Mouse (Mus musculus): ENCODE measurements around the gene Eps8l1.
A peak's percentile ranks its signal among the peaks of the same experiment; 100 is the strongest.

Gene Eps8l1

GRCm38 (mm10) chr7:4508062-4508738, 47.7 kb downstream of the Eps8l1 start:
- no peak for DNase-seq (ENCODE audit: low spot score in 2 of 2)

GRCm38 (mm10) chr7:4508739-4509116, 48.3 kb downstream of the Eps8l1 start:
- no peak for DNase-seq (ENCODE audit: low spot score in 2 of 2)

- DNase-seq (ENCODE audit: low spot score in 2 of 2) = peak; percentile 50 to 73
Measured at GRCm38 (mm10) chr7:4509863-4510608, 49.6 kb downstream of the Eps8l1 start.

GRCm38 (mm10) chr7:4511489-4512224, 51.2 kb downstream of the Eps8l1 start:
- no peak for DNase-seq (ENCODE audit: low spot score in 2 of 2)

GRCm38 (mm10) chr7:4513236-4513635, 52.8 kb downstream of the Eps8l1 start:
- no peak for DNase-seq (ENCODE audit: low spot score in 2 of 2)

- no peak for DNase-seq (ENCODE audit: low spot score in 2 of 2)
Measured at GRCm38 (mm10) chr7:4513829-4514712, 53.6 kb downstream of the Eps8l1 start.

- no peak for DNase-seq (ENCODE audit: low spot score in 2 of 2)
Measured at GRCm38 (mm10) chr7:4515853-4516252, 55.4 kb downstream of the Eps8l1 start.

GRCm38 (mm10) chr7:4516332-4517050, 56.0 kb downstream of the Eps8l1 start, which contains the start of gene Tnnt1:
TSS of gene Tnnt1 (minus strand) at chr7:4516382.
- no peak for DNase-seq (ENCODE audit: low spot score in 2 of 2)

- DNase-seq (ENCODE audit: low spot score in 2 of 2) = no peak
Measured at GRCm38 (mm10) chr7:4518487-4518886, 58.0 kb downstream of the Eps8l1 start.

GRCm38 (mm10) chr7:4521231-4522003, 60.9 kb downstream of the Eps8l1 start:
- DNase-seq (ENCODE audit: low spot score in 2 of 2) = no peak

GRCm38 (mm10) chr7:4522292-4522691, 61.8 kb downstream of the Eps8l1 start:
- DNase-seq (ENCODE audit: low spot score in 2 of 2) = no peak

- no peak for DNase-seq (ENCODE audit: low spot score in 2 of 2)
Measured at GRCm38 (mm10) chr7:4523205-4524130, 63.0 kb downstream of the Eps8l1 start.

- peak in 1 of 2 experiments; percentile 43 for DNase-seq (ENCODE audit: low spot score in 2 of 2)
Measured at GRCm38 (mm10) chr7:4524212-4524922, 63.9 kb downstream of the Eps8l1 start, which contains the start of gene Tnni3. TSS of gene Tnni3 (minus strand) at chr7:4524229.

- peak; percentile 62 to 70 for DNase-seq (ENCODE audit: low spot score in 2 of 2)
Measured at GRCm38 (mm10) chr7:4526341-4527301, 66.1 kb downstream of the Eps8l1 start.

GRCm38 (mm10) chr7:4527302-4527689, 66.8 kb downstream of the Eps8l1 start:
- DNase-seq (ENCODE audit: low spot score in 2 of 2) = no peak

Measured in cerebellum, postnatal 4 days (tissue).